Mouse (Mus musculus): ENCODE measurements at regions not wholly inside any gene's neighbourhood (a gene's known extent, or its start where the extent isn't known, plus 50 kb on each side); places are given as distances from the start of the nearest gene placed in this dataset.

- no peak for DNase-seq (ENCODE audit: extremely low read depth, low read depth, low spot score)
- H3K9ac ChIP-seq (ENCODE audit: low read depth, low read length): no peak overlapping the region
- no peaks in the 10 kb centered on the region for H3K27me3 ChIP-seq (ENCODE audit: control insufficient read depth, insufficient read depth, low read length)
- no peak overlapping the region for H3K27ac ChIP-seq (replicated peaks; ENCODE audit: insufficient read depth, low read depth, low read length)
- H3K79me2 ChIP-seq (ENCODE audit: control insufficient read depth, insufficient read depth, low read length): no peaks in the 10 kb centered on the region
- 60% methylated on average over 2 of the region's 2 CpGs for WGBS
- TF ChIP-seq POLR2A (IDR thresholded peaks at IDR 0.05; ENCODE audit: extremely low read depth, insufficient read depth, low read length) (no peak), CTCF (IDR thresholded peaks at IDR 0.05; ENCODE audit: low read depth, low read length) (no peak)
- no peak overlapping the region for H3K4me3 ChIP-seq (ENCODE audit: insufficient read depth, low read depth, low read length)
- no peaks in the 10 kb centered on the region for H3K36me3 ChIP-seq (ENCODE audit: control insufficient read depth, insufficient read depth, low read length)
- no peaks in the 10 kb centered on the region for H3K4me1 ChIP-seq (ENCODE audit: control insufficient read depth, insufficient read depth, low read length)
Observed at GRCm38 (mm10) chr9:116464626-116465025, 289.5 kb upstream of the Tgfbr2 start.

DNA sequence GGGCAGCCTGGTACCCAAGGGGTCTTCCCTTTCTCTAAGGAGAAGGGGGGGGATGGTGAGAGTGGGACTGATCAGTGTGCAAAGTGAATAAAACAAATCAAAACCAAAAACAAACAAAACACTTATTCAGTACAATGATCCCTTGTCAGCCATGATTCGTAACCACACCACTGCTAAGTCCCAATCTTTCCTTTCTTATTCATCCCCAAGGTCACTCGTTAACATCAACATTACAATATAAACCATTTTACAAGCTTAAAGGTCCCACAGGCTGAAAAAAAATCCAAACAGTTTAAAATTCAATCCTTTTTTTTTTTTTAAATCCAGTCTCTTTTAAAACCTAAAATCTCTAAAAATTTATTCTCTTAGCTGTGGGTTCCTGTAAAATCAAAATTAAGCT, 287.1 kb upstream of the Tgfbr2 start:
- Histone ChIP-seq H3K27ac (replicated peaks; ENCODE audit: insufficient read depth, low read depth, low read length) (no peak overlapping the region), H3K27me3 (ENCODE audit: control insufficient read depth, insufficient read depth, low read length) (no peaks in the 10 kb centered on the region), H3K79me2 (ENCODE audit: control insufficient read depth, insufficient read depth, low read length) (no peaks in the 10 kb centered on the region), H3K4me3 (ENCODE audit: insufficient read depth, low read depth, low read length) (no peak overlapping the region), H3K4me1 (ENCODE audit: control insufficient read depth, insufficient read depth, low read length) (no peaks in the 10 kb centered on the region), H3K9ac (ENCODE audit: low read depth, low read length) (no peak overlapping the region), H3K36me3 (ENCODE audit: control insufficient read depth, insufficient read depth, low read length) (no peaks in the 10 kb centered on the region)
- 89% methylated on average over 2 of the region's 2 CpGs for WGBS
- no peak for DNase-seq (ENCODE audit: extremely low read depth, low read depth, low spot score)
- TF ChIP-seq CTCF (IDR thresholded peaks at IDR 0.05; ENCODE audit: low read depth, low read length) (no peak), POLR2A (IDR thresholded peaks at IDR 0.05; ENCODE audit: extremely low read depth, insufficient read depth, low read length) (no peak)

DNA sequence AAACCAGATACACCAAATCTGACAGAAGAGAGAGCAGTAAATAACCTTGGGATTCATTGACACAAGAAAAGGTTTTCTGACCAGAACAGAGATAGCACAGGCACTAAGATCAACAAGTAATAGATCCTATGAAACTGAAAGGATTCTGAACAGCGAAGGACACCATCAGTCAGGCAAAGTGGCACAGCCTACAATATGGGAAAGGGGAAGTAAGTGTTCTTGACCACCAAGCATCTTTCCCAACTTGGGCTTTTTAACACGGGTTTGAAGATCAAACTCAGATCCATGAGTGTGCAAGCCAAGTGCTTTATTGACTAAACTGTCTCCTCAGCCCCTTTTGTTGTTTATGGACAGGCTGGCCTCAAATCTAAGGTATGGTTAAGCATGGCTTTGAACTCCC, 284.9 kb upstream of the Tgfbr2 start:
- no peaks in the 10 kb centered on the region for H3K79me2 ChIP-seq (ENCODE audit: control insufficient read depth, insufficient read depth, low read length)
- TF ChIP-seq POLR2A (IDR thresholded peaks at IDR 0.05; ENCODE audit: extremely low read depth, insufficient read depth, low read length) (no peak), CTCF (IDR thresholded peaks at IDR 0.05; ENCODE audit: low read depth, low read length) (no peak)
- no peak for DNase-seq (ENCODE audit: extremely low read depth, low read depth, low spot score)
- H3K27ac ChIP-seq (replicated peaks; ENCODE audit: insufficient read depth, low read depth, low read length): no peak overlapping the region
- H3K9ac ChIP-seq (ENCODE audit: low read depth, low read length): no peak overlapping the region
- H3K27me3 ChIP-seq (ENCODE audit: control insufficient read depth, insufficient read depth, low read length): no peaks in the 10 kb centered on the region
- no peak overlapping the region for H3K4me3 ChIP-seq (ENCODE audit: insufficient read depth, low read depth, low read length)
- no peaks in the 10 kb centered on the region for H3K36me3 ChIP-seq (ENCODE audit: control insufficient read depth, insufficient read depth, low read length)
- 73% methylated on average over 2 of the region's 2 CpGs for WGBS
- no peaks in the 10 kb centered on the region for H3K4me1 ChIP-seq (ENCODE audit: control insufficient read depth, insufficient read depth, low read length)

GRCm38 (mm10) chr9:116452050-116452449, 276.9 kb upstream of the Tgfbr2 start:
- WGBS: 86% methylated on average over 4 of the region's 4 CpGs
- DNase-seq (ENCODE audit: extremely low read depth, low read depth, low spot score): no peak
- H3K4me3 ChIP-seq (ENCODE audit: insufficient read depth, low read depth, low read length): no peak overlapping the region

DNA sequence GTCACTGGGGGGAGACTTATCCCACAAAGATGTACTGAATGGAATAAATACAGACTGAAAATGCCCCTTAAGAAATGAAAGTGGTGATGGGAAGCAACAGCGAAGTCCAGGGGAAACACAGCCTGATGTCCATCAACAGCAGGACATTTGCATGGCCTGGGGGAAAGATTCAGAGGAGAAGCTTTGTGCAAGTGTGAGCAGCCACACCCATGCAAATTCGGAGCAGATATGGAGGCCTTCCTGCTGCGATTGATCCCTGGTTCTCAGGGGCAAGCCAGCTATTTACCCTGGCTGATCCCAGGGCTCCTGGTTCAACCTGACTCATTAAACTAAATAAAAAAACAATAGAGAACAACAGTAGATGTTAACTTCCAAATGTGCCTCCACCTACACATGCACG, 275.7 kb upstream of the Tgfbr2 start:
- no peak overlapping the region for H3K4me3 ChIP-seq (ENCODE audit: insufficient read depth, low read depth, low read length)
- no peak overlapping the region for H3K9ac ChIP-seq (ENCODE audit: low read depth, low read length)
- H3K27ac ChIP-seq (replicated peaks; ENCODE audit: insufficient read depth, low read depth, low read length): no peak overlapping the region
- no peaks in the 10 kb centered on the region for H3K36me3 ChIP-seq (ENCODE audit: control insufficient read depth, insufficient read depth, low read length)
- no peaks in the 10 kb centered on the region for H3K27me3 ChIP-seq (ENCODE audit: control insufficient read depth, insufficient read depth, low read length)
- no peaks in the 10 kb centered on the region for H3K4me1 ChIP-seq (ENCODE audit: control insufficient read depth, insufficient read depth, low read length)
- no peaks in the 10 kb centered on the region for H3K79me2 ChIP-seq (ENCODE audit: control insufficient read depth, insufficient read depth, low read length)
- TF ChIP-seq POLR2A (IDR thresholded peaks at IDR 0.05; ENCODE audit: extremely low read depth, insufficient read depth, low read length) (no peak), CTCF (IDR thresholded peaks at IDR 0.05; ENCODE audit: low read depth, low read length) (no peak)
- no peak for DNase-seq (ENCODE audit: extremely low read depth, low read depth, low spot score)
- 77% methylated on average over 4 of the region's 4 CpGs for WGBS

More at GRCm38 (mm10) chr9:116452050-116452449, 276.9 kb upstream of the Tgfbr2 start:
- no peak overlapping the region for H3K9ac ChIP-seq (ENCODE audit: low read depth, low read length)
- no peaks in the 10 kb centered on the region for H3K4me1 ChIP-seq (ENCODE audit: control insufficient read depth, insufficient read depth, low read length)
- no peaks in the 10 kb centered on the region for H3K27me3 ChIP-seq (ENCODE audit: control insufficient read depth, insufficient read depth, low read length)
- H3K36me3 ChIP-seq (ENCODE audit: control insufficient read depth, insufficient read depth, low read length): no peaks in the 10 kb centered on the region
- no peak overlapping the region for H3K27ac ChIP-seq (replicated peaks; ENCODE audit: insufficient read depth, low read depth, low read length)
- no peaks in the 10 kb centered on the region for H3K79me2 ChIP-seq (ENCODE audit: control insufficient read depth, insufficient read depth, low read length)
- TF ChIP-seq POLR2A (IDR thresholded peaks at IDR 0.05; ENCODE audit: extremely low read depth, insufficient read depth, low read length): no peak
- no peak for TF ChIP-seq CTCF (IDR thresholded peaks at IDR 0.05; ENCODE audit: low read depth, low read length)

DNA sequence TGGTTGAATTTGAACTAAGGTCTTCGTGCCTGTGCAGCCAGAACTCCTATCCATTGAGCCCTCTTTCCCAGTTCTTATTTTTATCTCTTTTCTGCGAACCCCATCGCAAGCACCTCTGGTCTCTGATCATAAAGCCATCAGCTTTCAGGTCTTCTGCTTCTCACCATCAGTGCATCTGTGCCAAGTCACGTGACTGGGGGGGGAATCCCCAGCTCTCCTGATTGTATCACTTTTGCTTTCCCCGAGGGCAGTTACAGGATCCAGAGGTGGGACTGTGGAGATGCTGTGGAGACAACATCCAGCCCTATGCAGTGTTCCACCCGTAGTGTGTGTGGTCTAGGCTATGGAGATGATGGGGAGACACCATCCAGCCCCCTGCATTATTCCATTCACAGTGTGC, 272.6 kb upstream of the Tgfbr2 start:
- Histone ChIP-seq H3K79me2 (ENCODE audit: control insufficient read depth, insufficient read depth, low read length) (no peaks in the 10 kb centered on the region), H3K36me3 (ENCODE audit: control insufficient read depth, insufficient read depth, low read length) (no peaks in the 10 kb centered on the region)
- no peak for DNase-seq (ENCODE audit: extremely low read depth, low read depth, low spot score)

More for the DNA sequence above, 272.6 kb upstream of the Tgfbr2 start:
- TF ChIP-seq POLR2A (IDR thresholded peaks at IDR 0.05; ENCODE audit: extremely low read depth, insufficient read depth, low read length) (no peak), CTCF (IDR thresholded peaks at IDR 0.05; ENCODE audit: low read depth, low read length) (no peak)
- Histone ChIP-seq H3K27me3 (ENCODE audit: control insufficient read depth, insufficient read depth, low read length) (no peaks in the 10 kb centered on the region), H3K4me1 (ENCODE audit: control insufficient read depth, insufficient read depth, low read length) (no peaks in the 10 kb centered on the region), H3K27ac (replicated peaks; ENCODE audit: insufficient read depth, low read depth, low read length) (no peak overlapping the region), H3K4me3 (ENCODE audit: insufficient read depth, low read depth, low read length) (no peak overlapping the region), H3K9ac (ENCODE audit: low read depth, low read length) (no peak overlapping the region)
- WGBS: 83% methylated on average over 6 of the region's 6 CpGs
